Mouse (Mus musculus) heart, embryonic 13.5 days (tissue): Measurements from ENCODE around the gene Ddit4. TPM values are rescaled to one million over a fixed set of nuclear protein-coding genes. Genes with fewer than 3 reads are reported as not detected.

Experiments
- ATAC-seq: fragments of 200-750 bp; cut with Nextera tagmentation; 2 replicates; pipeline ENCODE4 v1.8.0; 2017; ENCODE audit warnings: moderate TSS enrichment; ENCODE audit not compliant: insufficient number of reproducible peaks, low FRiP score, low TSS enrichment; ENCODE audit errors: extremely low read depth
- H3K27ac ChIP-seq: fragments of 300-500 bp; sonication (generic); replicated peaks from 2 replicates; pipeline ENCODE4 v1.5.1; 2015; ENCODE audit warnings: moderate library complexity, mild to moderate bottlenecking, inconsistent platforms
- H3K27me3 ChIP-seq: fragments of 300-500 bp; sonication (generic); replicated peaks from 2 replicates; pipeline ENCODE4 v1.6.1; 2015; ENCODE audit warnings: mild to moderate bottlenecking, inconsistent platforms
- H3K36me3 ChIP-seq: fragments of 300-500 bp; sonication (generic); 2 replicates; pipeline ENCODE4 v1.6.1; 2015; ENCODE audit warnings: mild to moderate bottlenecking, inconsistent platforms
- H3K4me1 ChIP-seq: fragments of 300-500 bp; sonication (generic); 2 replicates; pipeline ENCODE4 v1.6.1; 2015; ENCODE audit warnings: inconsistent platforms
- H3K4me2 ChIP-seq: fragments of 300-500 bp; sonication (generic); 2 replicates; pipeline ENCODE4 v1.6.1; 2015; ENCODE audit warnings: inconsistent platforms, mild to moderate bottlenecking, moderate library complexity
- H3K4me3 ChIP-seq: fragments of 300-500 bp; sonication (generic); 2 replicates; pipeline ENCODE4 v1.5.1; 2015; ENCODE audit warnings: moderate library complexity, mild to moderate bottlenecking, inconsistent platforms
- H3K9ac ChIP-seq: fragments of 300-500 bp; sonication (generic); 2 replicates; pipeline ENCODE4 v1.6.1; 2015; ENCODE audit warnings: inconsistent platforms, mild to moderate bottlenecking, moderate library complexity
- H3K9me3 ChIP-seq: fragments of 300-500 bp; sonication (generic); 2 replicates; pipeline ENCODE4 v1.6.1; 2016; ENCODE audit warnings: inconsistent platforms
- WGBS: fragments of 180-500 bp; shearing (Covaris S2); methylation state at CpG from one replicate; pipeline ENCODE4 v1.1.7; 2015; ENCODE audit warnings: mixed read lengths; 5-methylcytosine and 5-hydroxymethylcytosine counted together
- polyA plus RNA-seq: library from polyadenylated mRNA; unstranded; fragments of >200 nt; fragmentation: Nextera tagmentation; extraction: Ambion mirVana; gene quantifications from 2 replicates; pipeline ENCODE4 v1.2.1, GENCODE M21; 2015

Gene Ddit4
- polyA plus RNA-seq, 1 experiment from 2014 or later: 19.7 TPM

- 50% methylated on average over 4 of the region's 4 CpGs for WGBS
- peak overlapping the region; percentile 63 for H3K4me2 ChIP-seq
- H3K36me3 ChIP-seq: peaks cover 36% of the 10 kb centered on the region
- peaks cover 75% of the 10 kb centered on the region for H3K4me1 ChIP-seq
- ATAC-seq: no peak
- H3K27ac ChIP-seq: peak overlapping the region; percentile 97
- no peaks in the 10 kb centered on the region for H3K27me3 ChIP-seq
- no peaks in the 10 kb centered on the region for H3K9me3 ChIP-seq
- H3K4me3 ChIP-seq: no peak overlapping the region
- peak overlapping the region; percentile 80 for H3K9ac ChIP-seq
These were observed 51.5 kb downstream of the Ddit4 start for GRCm38 (mm10) chr10:59900174-59900435.

Other genes starting within 250 kb of the Ddit4 start
- gene Micu1, start 249.4 kb downstream of the Ddit4 start, polyA plus RNA-seq: 42.1 and 43.5 TPM in 2 replicates
- 22.9 and 23.7 TPM in 2 replicates for gene Dnajb12, start 72.3 kb downstream of the Ddit4 start, polyA plus RNA-seq
- 33.8 and 37.9 TPM in 2 replicates for gene Ascc1, start 51.0 kb upstream of the Ddit4 start, polyA plus RNA-seq
- 84.7 and 93.3 TPM in 2 replicates for gene Anapc16, start 51.3 kb upstream of the Ddit4 start, polyA plus RNA-seq
- 2.6 and 3.0 TPM in 2 replicates for gene Spock2, start 154.4 kb upstream of the Ddit4 start, polyA plus RNA-seq